Mouse (Mus musculus) cerebellum, postnatal 10 days (tissue): ENCODE measurements around the gene Micu1.
A peak's percentile ranks its signal among the peaks of the same experiment; 100 is the strongest.

ENCODE experiments used
- DNase-seq, 2 experiments: peaks; one replicate each; pipeline ENCODE4 v3.0.0; 2021; ENCODE audit warnings: mixed read lengths in 2 of 2

Gene Micu1

GRCm38 (mm10) chr10:59778137-59778710 is 75.9 kb downstream of the Micu1 start:
- DNase-seq = no peak

- DNase-seq = no peak
Measured at GRCm38 (mm10) chr10:59780698-59781097, 78.4 kb downstream of the Micu1 start.

- DNase-seq = no peak
Measured at GRCm38 (mm10) chr10:59781205-59781931, 79.1 kb downstream of the Micu1 start.

DNA sequence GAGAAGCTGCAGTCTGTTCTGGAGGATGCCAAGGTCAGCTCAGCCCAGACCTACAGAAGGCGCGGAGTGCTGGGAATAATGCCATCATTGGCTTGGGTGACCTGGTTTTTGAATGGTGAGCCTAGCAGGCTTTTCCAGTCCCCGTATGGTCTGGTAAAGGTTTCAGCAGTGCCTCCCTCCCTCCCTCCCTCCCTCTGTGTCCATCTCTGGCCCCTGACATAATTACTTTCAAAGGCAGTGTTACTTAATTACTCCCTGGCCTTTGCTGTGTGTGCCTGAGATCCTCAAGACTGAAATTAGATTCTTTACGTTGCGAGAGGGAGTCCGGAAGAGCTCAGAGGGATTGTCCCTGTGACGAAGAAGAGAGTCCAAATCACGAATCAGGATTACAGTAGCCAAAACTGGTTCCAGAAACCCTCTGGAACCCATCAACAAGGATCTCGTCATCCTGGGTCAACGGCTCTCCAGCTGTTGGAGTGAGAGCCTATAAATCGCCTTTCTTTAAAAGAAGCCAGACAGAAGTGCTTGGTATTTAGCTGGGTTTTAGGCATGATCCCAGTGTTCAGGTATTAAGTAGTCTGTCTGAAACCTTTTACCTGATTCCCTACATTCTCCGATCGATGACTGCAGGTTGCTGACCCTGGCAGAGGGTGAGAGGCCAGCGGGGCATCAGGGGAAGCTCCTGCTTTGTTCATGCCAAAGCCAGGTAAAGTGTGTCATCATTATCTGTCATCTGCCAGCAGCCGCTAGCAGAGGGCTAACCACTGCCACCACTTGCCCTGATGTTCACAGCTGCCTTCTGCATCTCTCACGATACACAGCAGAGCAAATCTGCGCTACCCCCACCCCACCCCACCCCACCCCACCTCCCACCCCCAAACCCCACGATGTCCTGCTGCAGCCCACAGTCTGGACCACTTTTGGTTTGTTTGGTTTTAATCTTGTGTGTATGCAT is 82.7 kb downstream of the Micu1 start:
- DNase-seq = peak; percentile 85 to 88

GRCm38 (mm10) chr10:59786289-59786688 is 84.0 kb downstream of the Micu1 start:
- peak; percentile 61 to 70 for DNase-seq

GRCm38 (mm10) chr10:59787140-59787800 is 85.0 kb downstream of the Micu1 start:
- no peak for DNase-seq

DNA sequence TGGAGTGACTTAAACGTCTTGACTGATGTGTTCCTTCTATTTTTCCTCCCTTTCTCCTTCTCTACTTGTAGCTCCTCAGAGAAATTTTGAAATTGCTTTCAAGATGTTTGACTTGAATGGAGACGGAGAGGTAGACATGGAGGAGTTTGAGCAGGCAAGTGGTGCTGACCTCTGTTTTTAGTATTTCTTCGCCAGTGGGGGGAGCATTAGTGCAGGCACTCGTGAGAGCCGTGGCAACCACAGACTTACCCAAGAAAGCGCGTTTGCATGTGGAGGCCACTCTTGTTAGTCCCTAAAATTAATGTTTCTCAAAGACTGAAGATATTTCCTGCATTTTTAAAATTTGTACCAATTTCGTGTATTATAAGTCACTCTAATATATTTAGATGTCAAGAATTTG is 85.6 kb downstream of the Micu1 start:
- no peak for DNase-seq

GRCm38 (mm10) chr10:59790291-59790929 is 88.1 kb downstream of the Micu1 start:
- no peak for DNase-seq

GRCm38 (mm10) chr10:59791896-59792295 is 89.6 kb downstream of the Micu1 start:
- no peak for DNase-seq

DNA sequence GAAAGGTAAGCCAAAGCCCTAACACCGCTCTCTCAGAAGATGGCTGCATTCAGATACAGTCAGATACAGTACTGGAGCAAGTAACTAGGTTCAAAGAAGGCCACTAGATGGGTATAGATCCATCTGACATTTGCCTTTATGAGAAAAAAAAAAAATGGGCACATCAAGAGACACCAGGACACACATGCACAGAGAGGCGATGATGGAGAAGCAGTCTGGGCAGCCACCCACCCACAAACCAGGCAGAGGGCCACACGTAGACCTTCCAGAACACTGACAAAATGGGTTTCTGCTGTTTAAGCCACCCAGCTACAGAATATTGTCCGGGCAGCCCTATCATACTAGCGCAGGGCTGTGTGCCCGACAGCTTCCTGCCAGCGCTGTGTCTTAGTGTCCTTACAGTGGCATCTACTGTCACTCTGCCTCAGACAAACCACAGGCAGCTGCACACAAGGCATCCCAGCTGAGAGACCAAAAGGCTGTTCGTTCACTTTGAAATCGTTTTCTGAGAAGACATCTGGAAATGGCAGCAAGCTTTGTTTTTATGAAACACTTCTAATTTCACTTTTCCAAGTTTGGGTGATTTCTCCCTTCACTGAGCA is 90.4 kb downstream of the Micu1 start:
- no peak for DNase-seq

- DNase-seq = no peak
Measured at GRCm38 (mm10) chr10:59793454-59793853, 91.2 kb downstream of the Micu1 start.

- no peak for DNase-seq
Measured at GRCm38 (mm10) chr10:59795085-59795484, 92.8 kb downstream of the Micu1 start.

GRCm38 (mm10) chr10:59795902-59796301 is 93.6 kb downstream of the Micu1 start:
- peak in 1 of 2 experiments; percentile 2 for DNase-seq

- DNase-seq = no peak
Measured at GRCm38 (mm10) chr10:59798371-59798770, 96.1 kb downstream of the Micu1 start.

GRCm38 (mm10) chr10:59799303-59800044 is 97.2 kb downstream of the Micu1 start:
- peak; percentile 70 to 73 for DNase-seq

GRCm38 (mm10) chr10:59800159-59800558 is 97.9 kb downstream of the Micu1 start:
- peak; percentile 50 to 56 for DNase-seq

GRCm38 (mm10) chr10:59800826-59801501 is 98.7 kb downstream of the Micu1 start:
- DNase-seq = no peak

DNA sequence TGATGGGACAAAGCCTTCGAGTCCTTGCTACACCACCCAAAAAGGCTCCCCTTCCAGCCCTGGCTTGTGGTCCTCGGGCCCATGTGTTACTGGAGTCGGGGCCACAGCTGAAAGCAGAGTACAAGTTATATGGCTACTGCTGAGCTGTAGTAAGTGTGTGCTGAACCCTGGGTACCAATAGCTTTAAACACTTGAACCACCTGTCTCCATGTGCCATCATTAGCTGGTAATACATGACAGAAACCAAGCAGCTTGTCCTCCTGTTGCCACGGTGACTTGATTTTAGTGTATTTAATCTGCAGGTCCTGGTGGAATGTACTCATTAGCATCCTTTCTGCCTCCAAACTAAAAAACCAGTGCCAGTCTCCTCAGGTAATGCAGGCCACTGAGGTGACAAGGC is 106.4 kb downstream of the Micu1 start:
- no peak for DNase-seq

- DNase-seq = peak; percentile 59 to 74
Measured at GRCm38 (mm10) chr10:59809991-59810574, 107.8 kb downstream of the Micu1 start.

GRCm38 (mm10) chr10:59812939-59813338 is 110.7 kb downstream of the Micu1 start:
- no peak for DNase-seq
